Mouse (Mus musculus): Measurements from ENCODE around the gene U2af1l4. TPM values are rescaled to one million over a fixed set of nuclear protein-coding genes. Genes with fewer than 3 reads are reported as not detected.
A peak's percentile ranks its signal among the peaks of the same experiment; 100 is the strongest.

Gene U2af1l4
- polyA plus RNA-seq (2015; fragmentation: Nextera tagmentation; extraction: Ambion mirVana): 49.4 TPM in 2 replicates

DNA sequence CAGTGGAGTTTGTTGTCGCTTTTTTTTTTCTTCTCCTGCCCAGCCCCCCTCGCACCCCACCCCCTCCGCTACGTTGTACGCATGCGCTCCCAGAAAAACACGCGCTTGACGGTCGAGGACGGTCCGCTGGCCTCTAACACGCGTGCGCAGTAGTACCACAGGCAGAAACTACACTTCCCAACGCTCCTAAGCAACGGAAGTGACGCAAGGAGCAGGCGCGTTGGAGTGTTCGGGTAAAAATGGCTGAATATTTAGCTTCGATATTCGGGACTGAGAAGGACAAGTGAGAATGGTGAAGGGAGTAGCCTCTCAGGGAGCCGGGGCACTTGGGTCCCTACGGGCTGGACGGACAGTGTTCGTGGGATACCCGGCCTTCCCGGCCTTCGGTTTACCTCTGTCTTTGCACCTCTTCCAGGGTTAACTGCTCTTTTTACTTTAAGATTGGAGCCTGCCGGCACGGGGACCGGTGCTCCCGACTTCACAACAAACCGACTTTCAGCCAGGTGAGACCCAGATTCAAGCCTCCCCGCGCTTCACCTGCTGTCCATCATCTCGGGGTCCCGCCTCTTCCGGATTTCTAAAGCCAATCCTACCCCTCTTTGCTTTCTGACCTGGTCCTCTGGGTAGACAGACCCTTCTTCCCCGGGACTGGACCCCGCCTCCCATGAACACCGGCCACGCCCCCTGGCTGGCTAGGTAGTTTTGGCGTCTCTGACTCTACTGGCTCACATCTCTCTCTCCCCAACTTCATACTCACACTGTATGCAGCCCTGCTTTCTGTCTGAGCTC is at the start of gene U2af1l4, which contains the start of the genes Gm49396 and Psenen:
Gene U2af1l4 (plus strand): TSS at position 185 of the 789 bp plus-strand sequence.
Gene Gm49396 (plus strand): TSS at position 228 of the 789 bp plus-strand sequence.
Gene Psenen (minus strand): TSS at position 511 of the 789 bp plus-strand sequence.
- peak within 1 kb of the TSS; percentile 83 for H3K4me3 ChIP-seq (replicated peaks)
- ATAC-seq (ENCODE audit: low read depth) (peak; percentile 81), DNase-seq (peak; percentile 92)
- WGBS (ENCODE audit: insufficient replicate concordance): under 1% methylated on average over 45 of the region's 45 CpGs
- peaks cover 41% of the 10 kb centered on the region for H3K4me1 ChIP-seq (replicated peaks)
- peak within 1 kb of the TSS; percentile 89 for H3K4me2 ChIP-seq
- no peaks in the 10 kb centered on the region for H3K27me3 ChIP-seq
- peak within 1 kb of the TSS; percentile 81 for H3K9ac ChIP-seq
- H3K36me3 ChIP-seq: peaks cover 37% of the 10 kb centered on the region
- no peaks in the 10 kb centered on the region for H3K9me3 ChIP-seq (replicated peaks)
- peak within 1 kb of the TSS; percentile 96 for H3K27ac ChIP-seq

DNA sequence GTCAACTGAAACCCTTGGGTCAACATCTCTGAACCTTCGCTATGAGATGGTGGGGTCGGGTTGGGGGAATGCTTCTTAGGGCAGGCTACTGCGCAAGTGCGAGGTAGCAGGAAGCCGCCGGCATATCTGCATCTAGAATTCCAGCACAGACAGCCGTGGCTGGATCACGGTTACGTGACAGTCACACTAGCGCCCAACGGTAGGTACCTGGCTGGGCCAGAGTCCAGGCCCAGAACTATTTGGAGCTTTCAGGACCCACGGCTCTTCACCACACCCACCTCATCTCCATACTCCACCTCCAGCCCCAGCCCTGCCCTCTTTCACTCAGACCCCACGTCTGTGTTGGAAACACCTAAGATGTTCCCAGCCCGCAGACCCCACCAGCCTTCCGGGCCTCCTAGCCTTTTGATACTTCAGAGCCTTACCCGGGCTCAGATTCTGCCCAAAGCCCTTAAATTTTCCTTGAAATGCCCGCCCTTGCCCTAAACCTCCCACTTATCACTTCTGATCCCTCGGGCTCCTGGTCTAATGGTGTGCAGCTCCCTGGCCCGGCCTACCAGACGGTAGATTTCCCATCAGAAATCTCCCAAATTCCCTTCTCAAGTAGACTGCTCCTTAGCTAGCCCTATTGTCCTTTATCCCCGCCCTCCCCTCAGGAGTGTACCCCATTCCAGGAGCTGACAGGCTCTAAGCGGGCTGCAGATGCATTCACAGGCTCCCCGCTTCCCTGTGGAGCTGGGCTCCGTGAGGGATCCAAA is 47.9 kb upstream of the U2af1l4 start:
- H3K9me3 ChIP-seq (replicated peaks): no peaks in the 10 kb centered on the region
- no peak overlapping the region for H3K9ac ChIP-seq
- no peak overlapping the region for H3K4me3 ChIP-seq (replicated peaks)
- 0 out of 2 replicates have a peak, but pooled peaks have one; percentile 29 for ATAC-seq (ENCODE audit: low read depth)
- DNase-seq: no peak
- H3K27ac ChIP-seq: no peak overlapping the region
- H3K4me1 ChIP-seq (replicated peaks): no peaks in the 10 kb centered on the region
- H3K36me3 ChIP-seq: no peaks in the 10 kb centered on the region
- no peak overlapping the region for H3K4me2 ChIP-seq
- H3K27me3 ChIP-seq: no peaks in the 10 kb centered on the region
- WGBS (ENCODE audit: insufficient replicate concordance): 54% methylated on average over 24 of the region's 24 CpGs

DNA sequence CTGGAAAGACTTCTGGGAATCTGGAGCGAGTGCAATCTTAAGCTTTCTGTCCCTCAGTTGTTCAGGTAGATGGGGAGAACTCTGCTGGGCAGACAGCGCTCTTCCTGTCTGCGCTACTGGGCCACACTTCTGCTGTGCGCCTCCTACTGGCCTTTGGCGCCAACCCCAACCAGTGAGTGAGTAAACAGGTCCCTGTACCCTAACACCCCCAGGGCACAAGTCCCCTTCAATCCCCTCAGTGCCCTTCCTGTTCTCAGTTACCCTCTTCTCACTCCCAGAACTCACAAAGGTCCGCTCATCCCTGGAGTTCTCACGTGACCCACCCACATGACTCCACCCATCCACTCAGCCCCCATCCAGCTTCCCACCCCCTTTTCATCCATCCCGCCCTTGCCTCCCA is 44.8 kb upstream of the U2af1l4 start:
- Histone ChIP-seq H3K27ac (no peak overlapping the region), H3K4me3 (replicated peaks) (no peak overlapping the region), H3K27me3 (no peaks in the 10 kb centered on the region), H3K9me3 (replicated peaks) (no peaks in the 10 kb centered on the region), H3K36me3 (peaks cover 2% of the 10 kb centered on the region; the same call in 1 of the 2 replicates), H3K4me1 (replicated peaks) (no peaks in the 10 kb centered on the region), H3K9ac (no peak overlapping the region), H3K4me2 (no peak overlapping the region)
- 39% methylated on average over 8 of the region's 8 CpGs for WGBS (ENCODE audit: insufficient replicate concordance)
- no peak for ATAC-seq (ENCODE audit: low read depth)
- DNase-seq: no peak

DNA sequence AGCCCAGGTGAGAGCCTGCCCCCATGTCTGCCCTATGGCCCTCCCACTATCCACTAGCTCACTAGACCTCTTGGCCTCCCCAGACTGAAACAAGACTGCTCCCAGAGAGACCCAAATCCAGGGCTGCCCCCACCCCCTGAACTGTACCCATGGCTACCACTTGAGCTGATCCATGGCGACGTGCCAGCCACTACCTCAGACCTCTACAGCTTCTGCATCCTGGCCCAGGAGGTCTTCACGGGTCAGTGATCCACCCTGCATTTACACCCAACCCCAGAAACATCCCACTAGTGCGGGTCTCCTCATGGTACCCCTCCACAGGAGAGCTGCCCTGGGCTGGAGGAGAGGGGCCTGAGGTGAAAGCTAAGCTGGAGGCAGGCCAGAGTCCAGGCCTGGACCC is 42.7 kb upstream of the U2af1l4 start:
- 66% methylated on average over 4 of the region's 4 CpGs for WGBS (ENCODE audit: insufficient replicate concordance)

DNA sequence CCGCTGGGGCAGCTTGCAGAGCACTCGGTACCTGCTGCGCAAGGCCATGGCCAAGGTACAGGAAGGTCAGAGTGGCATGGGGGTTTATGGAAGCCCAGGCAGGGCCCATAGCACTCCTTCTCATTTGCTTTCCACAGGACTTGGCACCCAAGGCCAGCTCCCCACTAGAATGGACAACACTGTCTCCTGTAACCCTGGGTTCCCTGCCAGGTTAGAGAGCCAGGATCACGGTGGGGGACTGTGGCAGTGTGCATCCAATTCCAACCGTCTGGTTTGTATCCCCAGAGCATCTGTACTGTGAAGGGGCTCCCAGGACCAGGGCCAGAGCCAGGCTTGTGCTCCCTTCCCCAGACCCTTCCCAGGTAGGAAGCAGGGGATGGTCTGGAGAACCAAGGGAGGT is 42.2 kb upstream of the U2af1l4 start:
- no peak for DNase-seq
- Histone ChIP-seq H3K9ac (no peak overlapping the region), H3K4me1 (replicated peaks) (no peaks in the 10 kb centered on the region), H3K4me2 (no peak overlapping the region), H3K9me3 (replicated peaks) (no peaks in the 10 kb centered on the region), H3K36me3 (peaks cover 15% of the 10 kb centered on the region), H3K27me3 (no peaks in the 10 kb centered on the region), H3K27ac (no peak overlapping the region), H3K4me3 (replicated peaks) (no peak overlapping the region)
- ATAC-seq (ENCODE audit: low read depth): no peak
- 80% methylated on average over 5 of the region's 5 CpGs for WGBS (ENCODE audit: insufficient replicate concordance)

More for the DNA sequence above, 42.7 kb upstream of the U2af1l4 start:
- H3K4me1 ChIP-seq (replicated peaks): no peaks in the 10 kb centered on the region
- no peaks in the 10 kb centered on the region for H3K9me3 ChIP-seq (replicated peaks)
- no peak overlapping the region for H3K9ac ChIP-seq
- no peak overlapping the region for H3K27ac ChIP-seq
- H3K4me2 ChIP-seq: no peak overlapping the region
- H3K4me3 ChIP-seq (replicated peaks): no peak overlapping the region
- H3K36me3 ChIP-seq: peaks cover 13% of the 10 kb centered on the region
- ATAC-seq (ENCODE audit: low read depth): peak; percentile 25; the same call in 1 of the 2 replicates
- H3K27me3 ChIP-seq: no peaks in the 10 kb centered on the region
- no peak for DNase-seq

DNA sequence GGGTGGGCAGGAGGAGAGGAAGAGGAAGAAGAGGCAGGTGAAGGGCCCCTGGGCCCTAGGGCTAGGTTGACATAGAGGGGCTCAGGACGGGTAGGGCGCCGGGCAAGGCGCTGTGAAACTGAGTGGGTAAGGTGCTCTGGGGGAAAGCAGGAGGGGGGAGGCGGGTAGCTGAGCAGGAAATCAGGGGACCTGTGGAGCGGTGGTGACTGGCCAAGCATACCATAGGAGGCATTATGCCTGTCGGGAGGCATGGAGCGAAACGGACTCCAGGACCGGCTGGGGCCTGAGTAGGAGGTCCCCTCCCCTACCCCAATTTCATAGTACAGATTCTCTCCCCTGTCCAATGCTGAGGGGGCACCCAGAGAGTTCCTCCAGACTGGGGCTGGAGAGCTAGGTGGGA is 40.2 kb upstream of the U2af1l4 start:
- no peaks in the 10 kb centered on the region for H3K9me3 ChIP-seq (replicated peaks)
- no peak overlapping the region for H3K27ac ChIP-seq
- no peaks in the 10 kb centered on the region for H3K27me3 ChIP-seq
- ATAC-seq (ENCODE audit: low read depth) (no peak), DNase-seq (no peak)
- no peak overlapping the region for H3K4me2 ChIP-seq
- no peak overlapping the region for H3K4me3 ChIP-seq (replicated peaks)
- WGBS (ENCODE audit: insufficient replicate concordance): 76% methylated on average over 10 of the region's 10 CpGs
- H3K9ac ChIP-seq: no peak overlapping the region
- H3K4me1 ChIP-seq (replicated peaks): 0 out of 2 replicates have a peak, but pooled peaks cover 6% of the 10 kb centered on the region
- H3K36me3 ChIP-seq: peaks cover 34% of the 10 kb centered on the region

DNA sequence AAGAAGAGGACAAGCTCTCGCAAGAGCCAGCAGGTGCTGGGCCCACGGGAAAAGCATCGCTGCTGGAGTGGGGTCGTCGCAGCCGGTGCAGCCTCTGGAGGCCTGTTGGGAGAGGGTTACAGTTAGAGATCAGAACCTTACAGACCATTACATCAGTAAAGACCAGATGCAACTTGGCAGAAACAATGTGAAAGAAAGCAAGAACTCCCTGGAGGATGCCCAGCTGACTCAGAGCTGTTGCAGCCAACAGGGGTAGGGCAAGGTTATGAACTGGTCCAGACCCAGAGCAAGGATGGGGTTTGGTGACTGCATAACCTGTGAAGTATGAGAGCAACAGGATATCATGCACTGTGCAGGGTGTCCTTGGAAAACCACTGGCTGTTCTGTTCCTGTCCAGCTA is 38.6 kb upstream of the U2af1l4 start:
- H3K9ac ChIP-seq: no peak overlapping the region
- peaks cover 51% of the 10 kb centered on the region for H3K36me3 ChIP-seq
- H3K4me1 ChIP-seq (replicated peaks): 0 out of 2 replicates have a peak, but pooled peaks cover 6% of the 10 kb centered on the region
- no peak overlapping the region for H3K4me3 ChIP-seq (replicated peaks)
- H3K27me3 ChIP-seq: no peaks in the 10 kb centered on the region
- H3K27ac ChIP-seq: no peak overlapping the region
- ATAC-seq (ENCODE audit: low read depth) (no peak), DNase-seq (no peak)
- 76% methylated on average over 6 of the region's 6 CpGs for WGBS (ENCODE audit: insufficient replicate concordance)
- H3K4me2 ChIP-seq: no peak overlapping the region
- H3K9me3 ChIP-seq (replicated peaks): no peaks in the 10 kb centered on the region

DNA sequence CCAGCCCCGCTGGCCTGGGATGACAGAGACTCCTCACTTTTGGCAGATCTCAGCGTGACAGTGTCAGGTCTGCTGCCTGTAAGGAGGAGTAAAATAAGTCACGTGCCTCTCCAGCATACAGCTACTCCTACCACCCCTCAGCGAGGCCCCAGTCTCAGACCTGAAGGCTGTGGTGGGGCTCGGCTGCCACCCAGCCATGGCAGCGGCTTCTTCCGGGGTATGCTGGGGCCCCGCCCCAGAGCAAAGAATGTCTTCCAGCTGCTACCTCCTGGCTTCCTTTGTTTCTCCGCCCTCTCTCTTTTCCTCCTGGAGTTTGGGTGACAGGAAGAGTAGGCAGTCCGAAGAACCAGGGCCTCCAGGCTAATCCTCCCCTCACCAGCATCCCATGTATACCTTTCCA is 37.1 kb upstream of the U2af1l4 start:
- ATAC-seq (ENCODE audit: low read depth): no peak
- WGBS (ENCODE audit: insufficient replicate concordance): 46% methylated on average over 10 of the region's 10 CpGs
- Histone ChIP-seq H3K27me3 (no peaks in the 10 kb centered on the region), H3K27ac (no peak overlapping the region), H3K4me3 (replicated peaks) (no peak overlapping the region), H3K4me1 (replicated peaks) (0 out of 2 replicates have a peak, but pooled peaks cover 6% of the 10 kb centered on the region), H3K36me3 (peaks cover 63% of the 10 kb centered on the region), H3K4me2 (no peak overlapping the region), H3K9me3 (replicated peaks) (no peaks in the 10 kb centered on the region), H3K9ac (no peak overlapping the region)
- no peak for DNase-seq

DNA sequence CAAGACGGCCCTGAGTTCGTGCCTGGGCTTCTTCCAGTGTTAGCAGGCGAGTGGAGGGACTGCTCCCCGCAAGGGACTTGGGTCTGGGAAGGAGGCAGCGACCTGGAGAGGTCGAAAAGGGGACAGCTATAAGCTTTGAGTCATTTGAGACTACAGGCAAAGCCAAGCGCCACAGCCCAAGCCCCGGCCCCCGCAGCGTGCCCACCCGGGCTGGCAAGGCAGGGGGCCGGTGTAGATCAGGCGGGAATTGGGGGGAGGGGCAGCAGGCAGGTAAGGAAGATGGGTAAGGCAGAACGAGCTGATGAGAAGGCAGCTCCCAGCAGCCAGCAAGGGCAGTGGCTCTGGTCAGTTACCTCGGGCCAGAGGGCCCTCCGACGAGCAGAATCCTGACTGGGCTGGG is 36.7 kb upstream of the U2af1l4 start:
- no peak overlapping the region for H3K9ac ChIP-seq
- no peak for ATAC-seq (ENCODE audit: low read depth)
- no peak for DNase-seq
- peaks cover 9% of the 10 kb centered on the region; the same call in 1 of the 2 replicates for H3K4me1 ChIP-seq (replicated peaks)
- no peak overlapping the region for H3K27ac ChIP-seq
- 59% methylated on average over 17 of the region's 17 CpGs for WGBS (ENCODE audit: insufficient replicate concordance)
- H3K9me3 ChIP-seq (replicated peaks): no peaks in the 10 kb centered on the region
- no peak overlapping the region for H3K4me3 ChIP-seq (replicated peaks)
- no peak overlapping the region for H3K4me2 ChIP-seq
- no peaks in the 10 kb centered on the region for H3K27me3 ChIP-seq
- peaks cover 68% of the 10 kb centered on the region for H3K36me3 ChIP-seq

DNA sequence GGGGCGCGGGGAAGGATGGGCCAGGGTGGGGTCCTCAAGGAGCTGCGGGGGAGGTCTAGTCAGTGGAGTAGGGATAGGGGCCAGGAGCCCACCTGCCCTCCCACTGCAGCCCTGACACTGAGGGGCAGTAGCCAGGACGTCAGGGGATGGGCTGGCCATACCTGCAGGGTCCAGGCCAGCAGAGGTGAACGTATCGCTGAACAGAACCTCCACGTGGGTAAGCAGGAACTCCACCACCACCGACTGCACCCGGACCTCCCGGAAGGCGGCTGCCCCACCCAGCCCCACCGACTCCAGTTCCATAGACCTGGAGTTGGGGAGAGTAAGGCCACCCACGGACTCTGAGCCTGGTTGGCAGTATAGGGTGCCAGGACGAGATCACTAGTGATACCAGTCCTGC is 36.1 kb upstream of the U2af1l4 start:
- Histone ChIP-seq H3K27me3 (no peaks in the 10 kb centered on the region), H3K9ac (no peak overlapping the region), H3K4me2 (no peak overlapping the region), H3K4me1 (replicated peaks) (peaks cover 15% of the 10 kb centered on the region), H3K27ac (no peak overlapping the region), H3K9me3 (replicated peaks) (no peaks in the 10 kb centered on the region), H3K4me3 (replicated peaks) (no peak overlapping the region), H3K36me3 (peaks cover 74% of the 10 kb centered on the region)
- DNase-seq (no peak), ATAC-seq (ENCODE audit: low read depth) (no peak)
- WGBS (ENCODE audit: insufficient replicate concordance): 82% methylated on average over 14 of the region's 14 CpGs

DNA sequence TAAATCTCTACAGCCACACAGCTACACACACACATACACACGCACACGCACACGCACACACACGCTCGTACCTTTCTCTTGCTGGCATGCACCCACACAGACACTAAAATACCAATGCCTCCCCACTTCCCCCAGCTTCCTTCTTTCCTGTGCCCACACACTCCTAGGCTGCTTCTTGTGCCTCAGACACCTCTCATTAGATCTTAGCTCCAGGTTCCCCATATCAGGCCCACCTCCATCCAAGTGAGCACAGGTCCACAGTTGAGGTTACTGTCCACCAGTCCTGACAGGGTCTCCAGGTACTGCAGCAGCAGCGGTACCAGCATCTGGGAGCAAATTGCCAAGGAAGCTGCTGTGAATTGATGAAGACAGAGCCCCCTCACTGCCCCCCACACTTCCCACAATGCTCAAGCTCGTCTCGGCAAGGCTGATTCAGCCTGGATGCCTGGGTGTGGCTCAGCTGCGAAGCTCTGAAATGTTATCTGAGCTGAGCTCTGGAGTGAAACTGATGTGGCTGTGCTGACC is 31.7 kb upstream of the U2af1l4 start:
- Histone ChIP-seq H3K4me3 (replicated peaks) (no peak overlapping the region), H3K4me1 (replicated peaks) (peaks cover 50% of the 10 kb centered on the region), H3K36me3 (peaks cover 60% of the 10 kb centered on the region), H3K9me3 (replicated peaks) (no peaks in the 10 kb centered on the region), H3K9ac (no peak overlapping the region), H3K27ac (no peak overlapping the region), H3K4me2 (no peak overlapping the region), H3K27me3 (no peaks in the 10 kb centered on the region)
- DNase-seq (no peak), ATAC-seq (ENCODE audit: low read depth) (no peak)
- WGBS (ENCODE audit: insufficient replicate concordance): 68% methylated on average over 9 of the region's 9 CpGs

Data from liver, embryonic 13.5 days (tissue).